10 mouse cellular contexts compared by ENCODE assay signal in genomic region chr5:4657982-4658381, GRCm38 (mm10).
"Had no signal": no experiment of that assay in that cellular context is flagged by ENCODE, and none has a peak within 500 bp of the region (broad histone marks: within the 10 kb centered on the region; RNA-seq: fewer than 3 reads in every experiment).

No protein-coding gene starts in this region.

- H3K27me3 ChIP-seq: kidney, embryonic 15.5 days; liver, embryonic 15.5 days; midbrain, embryonic 13.5 days had no signal

- H3K27ac ChIP-seq: kidney, embryonic 15.5 days; limb, embryonic 10.5 days; liver, embryonic 15.5 days; midbrain, embryonic 13.5 days had no signal

- H3K4me1 ChIP-seq: liver, embryonic 15.5 days had no signal

- DNase-seq: kidney, adult 2 months; kidney, postnatal 14 days; thymus, adult 18-20 months; thymus, postnatal 25 days had no signal

- ATAC-seq: intestine, embryonic 16.5 days; midbrain, embryonic 13.5 days had no signal

- H3K4me2 ChIP-seq: kidney, embryonic 15.5 days; liver, embryonic 11.5 days; liver, embryonic 15.5 days; midbrain, embryonic 13.5 days had no signal

- H3K4me3 ChIP-seq: kidney, embryonic 15.5 days; limb, embryonic 10.5 days; liver, embryonic 15.5 days; midbrain, embryonic 13.5 days had no signal

- H3K36me3 ChIP-seq: kidney, embryonic 15.5 days; limb, embryonic 10.5 days; liver, embryonic 15.5 days; midbrain, embryonic 13.5 days had no signal

- H3K9me3 ChIP-seq: limb, embryonic 10.5 days; liver, embryonic 15.5 days; midbrain, embryonic 13.5 days had no signal

- H3K9ac ChIP-seq: kidney, embryonic 15.5 days; liver, embryonic 15.5 days; midbrain, embryonic 13.5 days had no signal
